Mouse (Mus musculus) midbrain, embryonic 14.5 days (tissue): ENCODE results near the gene Gm5431. TPM values are rescaled to one million over a fixed set of nuclear protein-coding genes. Genes with fewer than 3 reads are reported as not detected.

Source experiments
- ATAC-seq: fragments of 200-750 bp; cut with Nextera tagmentation; 2 replicates; pipeline ENCODE4 v1.8.0; 2017; ENCODE audit warnings: moderate number of reproducible peaks, moderate library complexity; ENCODE audit not compliant: low FRiP score, low TSS enrichment
- DNase-seq: peaks from one replicate; pipeline ENCODE4 v3.0.0-alpha.2; 2015
- H3K27ac ChIP-seq: fragments of 300-500 bp; sonication (generic); replicated peaks from 2 replicates; pipeline ENCODE4 v1.5.1; 2014; ENCODE audit warnings: mild to moderate bottlenecking, low read depth, low read length, moderate library complexity
- H3K27me3 ChIP-seq: fragments of 300-500 bp; sonication (generic); 2 replicates; pipeline ENCODE4 v1.6.1; 2014; ENCODE audit warnings: low read length, control low read depth, mixed read lengths; ENCODE audit not compliant: control insufficient read depth, insufficient read depth
- H3K36me3 ChIP-seq: fragments of 300-500 bp; sonication (generic); 2 replicates; pipeline ENCODE4 v1.6.1; 2014; ENCODE audit warnings: low read length, control low read depth; ENCODE audit not compliant: control insufficient read depth, insufficient read depth
- H3K4me1 ChIP-seq: fragments of 300-500 bp; sonication (generic); 2 replicates; pipeline ENCODE4 v1.6.1; 2014; ENCODE audit warnings: mild to moderate bottlenecking, antibody characterized with exemption, low read length, control low read depth; ENCODE audit not compliant: control insufficient read depth, insufficient read depth
- H3K4me2 ChIP-seq: fragments of 300-500 bp; sonication (generic); 2 replicates; pipeline ENCODE4 v1.6.1; 2014; ENCODE audit warnings: mild to moderate bottlenecking, low read length, moderate library complexity
- H3K4me3 ChIP-seq: fragments of 300-500 bp; sonication (generic); replicated peaks from 2 replicates; pipeline ENCODE4 v1.5.1; 2014; ENCODE audit warnings: low read depth, low read length
- H3K9ac ChIP-seq: fragments of 300-500 bp; sonication (generic); replicated peaks from 2 replicates; pipeline ENCODE4 v1.6.1; 2014; ENCODE audit warnings: mild to moderate bottlenecking, low read length, moderate library complexity
- H3K9me3 ChIP-seq: fragments of 300-500 bp; sonication (generic); 2 replicates; pipeline ENCODE4 v1.6.1; 2016; ENCODE audit warnings: low read length, control low read depth, mixed read lengths; ENCODE audit not compliant: control insufficient read depth
- WGBS: fragments of 180-500 bp; shearing (Covaris S2); extraction: QIAGEN DNeasy Blood & Tissue Kit; methylation state at CpG from one replicate; pipeline ENCODE4 v1.1.7; 2014; 5-methylcytosine and 5-hydroxymethylcytosine counted together
- polyA plus RNA-seq: library from polyadenylated mRNA; unstranded; fragments of >200 nt; fragmentation: Nextera tagmentation; extraction: Ambion mirVana; gene quantifications from 2 replicates; pipeline ENCODE4 v1.2.1, GENCODE M21; 2014

Gm5431 gene
- polyA plus RNA-seq, 1 experiment from 2014 or later: 0.34 TPM

DNA sequence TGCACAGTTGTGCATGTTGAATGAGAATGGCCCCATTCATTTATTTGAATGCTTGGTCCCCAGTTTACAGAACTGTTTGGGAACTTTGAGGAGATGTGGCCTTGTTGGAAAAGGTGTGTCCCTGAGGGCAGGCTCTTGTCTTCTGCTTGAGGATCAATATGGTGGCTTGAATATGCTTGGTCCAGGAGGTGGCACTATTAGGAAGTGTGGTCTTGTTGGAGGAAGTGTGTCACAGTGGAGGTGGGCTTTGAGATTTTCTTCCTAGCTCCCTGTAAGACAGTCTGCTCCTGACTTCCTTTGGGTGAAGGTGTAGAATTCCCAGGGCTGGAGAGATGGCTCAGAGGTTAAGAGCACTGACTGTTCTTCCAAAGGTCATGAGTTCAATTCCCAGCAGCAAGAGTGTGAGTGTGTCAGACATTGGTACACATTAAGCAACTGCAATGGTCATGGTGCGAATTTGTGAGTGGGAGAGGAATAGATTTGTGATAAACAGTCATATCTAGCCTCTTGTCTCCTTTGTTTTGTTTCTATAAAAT is 39.2 kb downstream of the Gm5431 start:
- Histone ChIP-seq H3K9me3 (no peaks in the 10 kb centered on the region), H3K27me3 (peaks cover 5% of the 10 kb centered on the region), H3K36me3 (no peaks in the 10 kb centered on the region), H3K4me3 (no peak overlapping the region), H3K27ac (no peak overlapping the region), H3K9ac (no peak overlapping the region), H3K4me1 (0 out of 2 replicates have a peak, but pooled peaks cover 10% of the 10 kb centered on the region), H3K4me2 (no peak overlapping the region)
- DNase-seq (no peak), ATAC-seq (no peak)
- WGBS: 76% methylated on average over 1 of the region's 1 CpGs

DNA sequence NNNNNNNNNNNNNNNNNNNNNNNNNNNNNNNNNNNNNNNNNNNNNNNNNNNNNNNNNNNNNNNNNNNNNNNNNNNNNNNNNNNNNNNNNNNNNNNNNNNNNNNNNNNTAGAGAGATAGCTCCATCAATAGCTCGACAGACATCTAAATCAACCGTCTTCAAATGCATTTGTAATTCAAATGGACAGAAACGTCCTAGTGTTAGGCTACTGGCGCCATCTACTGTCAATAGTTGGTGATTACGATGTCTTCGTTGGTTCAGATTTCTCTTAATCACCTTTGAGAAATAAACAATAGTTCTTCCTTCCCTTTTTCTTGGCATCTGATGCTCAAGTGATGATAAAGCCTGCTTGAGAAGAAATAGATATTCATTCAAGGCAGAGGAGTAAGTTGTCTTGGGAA is 43.0 kb downstream of the Gm5431 start:
- H3K4me1 ChIP-seq: peaks cover 22% of the 10 kb centered on the region; the same call in 1 of the 2 replicates
- no peak overlapping the region for H3K27ac ChIP-seq
- peaks cover 5% of the 10 kb centered on the region for H3K27me3 ChIP-seq
- ATAC-seq (no peak), DNase-seq (peak; percentile 93)
- H3K9ac ChIP-seq: no peak overlapping the region
- H3K4me3 ChIP-seq: peak overlapping the region; percentile 54; the same call in 1 of the 2 replicates
- WGBS: under 1% methylated on average over 6 of the region's 6 CpGs
- no peaks in the 10 kb centered on the region for H3K9me3 ChIP-seq
- peak overlapping the region; percentile 63 for H3K4me2 ChIP-seq
- H3K36me3 ChIP-seq: no peaks in the 10 kb centered on the region

DNA sequence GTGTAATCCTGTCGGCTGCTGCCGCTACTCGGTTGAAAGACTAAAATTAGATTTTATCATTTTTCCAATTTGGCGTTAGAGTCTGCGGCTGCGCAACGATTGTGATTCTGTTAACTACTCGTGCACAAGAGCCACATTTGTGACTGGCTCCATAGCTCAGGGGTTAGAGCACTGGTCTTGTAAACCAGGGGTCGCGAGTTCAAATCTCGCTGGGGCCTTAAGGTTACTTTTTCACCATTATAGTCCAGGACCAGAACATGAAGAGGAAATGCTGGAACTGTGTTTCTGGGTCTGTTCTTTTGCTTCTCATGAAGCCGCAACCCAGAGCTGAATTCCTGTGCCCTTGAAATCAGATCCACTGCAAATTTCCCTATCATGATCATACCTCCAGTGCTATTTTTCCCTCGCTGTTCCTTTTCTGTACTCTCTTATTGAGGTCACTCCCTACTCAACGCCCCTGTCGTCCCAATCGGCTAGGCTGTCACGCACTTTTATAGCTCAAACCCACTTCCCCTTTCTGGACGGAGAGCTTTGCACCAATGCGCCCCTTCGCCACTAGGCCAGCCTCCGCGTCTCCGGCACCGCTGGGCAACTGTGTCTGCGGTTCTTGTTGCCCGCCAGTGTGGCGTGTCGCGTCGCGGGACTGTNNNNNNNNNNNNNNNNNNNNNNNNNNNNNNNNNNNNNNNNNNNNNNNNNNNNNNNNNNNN is 48.4 kb downstream of the Gm5431 start:
- DNase-seq: peak; percentile 90
- peaks cover 29% of the 10 kb centered on the region for H3K4me1 ChIP-seq
- H3K27me3 ChIP-seq: no peaks in the 10 kb centered on the region
- H3K4me3 ChIP-seq: peak overlapping the region; percentile 54
- peak overlapping the region; percentile 52 for H3K9ac ChIP-seq
- H3K9me3 ChIP-seq: no peaks in the 10 kb centered on the region
- H3K4me2 ChIP-seq: peak overlapping the region; percentile 63
- H3K27ac ChIP-seq: no peak overlapping the region
- under 1% methylated on average over 31 of the region's 31 CpGs for WGBS
- no peaks in the 10 kb centered on the region for H3K36me3 ChIP-seq
- peak; percentile 76 for ATAC-seq

DNA sequence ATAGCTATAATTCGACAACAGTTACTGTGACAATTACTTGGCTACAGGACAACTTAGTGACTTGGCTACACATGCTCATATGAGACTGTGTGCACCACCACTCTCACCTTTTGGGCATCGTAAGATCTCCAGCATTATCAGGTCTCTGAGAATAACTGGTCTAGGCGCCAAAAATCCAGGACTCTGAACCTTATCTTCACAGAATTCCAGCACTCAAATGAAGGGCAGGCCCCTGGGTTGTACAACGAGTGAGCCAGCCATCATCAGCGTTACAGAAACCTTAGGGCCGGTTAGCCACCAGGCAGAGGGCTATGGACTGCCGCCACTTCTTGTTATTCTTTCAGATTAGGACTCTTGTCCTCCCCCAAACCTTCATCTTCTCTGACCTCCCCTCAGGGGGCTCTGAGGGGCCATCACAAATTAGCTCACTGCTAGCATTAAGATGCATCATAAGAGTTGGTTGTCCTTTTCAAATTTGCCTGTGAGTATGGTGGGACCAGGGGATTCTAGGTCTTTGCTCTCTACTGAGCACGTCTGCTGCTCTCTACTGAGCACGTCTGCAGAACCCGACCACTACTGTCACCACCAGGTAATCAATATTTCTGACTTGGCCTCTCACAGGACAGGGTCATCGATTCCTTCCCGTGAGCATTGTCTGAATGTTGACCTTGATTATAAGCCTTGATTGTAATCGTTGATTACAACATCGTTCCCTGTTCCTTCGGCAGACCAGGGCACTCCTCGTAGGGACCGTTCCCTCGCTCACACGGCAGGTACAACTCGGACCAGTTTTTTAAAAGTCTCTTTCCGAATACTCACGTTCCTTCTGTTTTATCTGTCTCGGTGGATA is 49.2 kb downstream of the Gm5431 start:
- no peak for DNase-seq
- Histone ChIP-seq H3K27ac (no peak overlapping the region), H3K9me3 (no peaks in the 10 kb centered on the region), H3K9ac (peak overlapping the region; percentile 52), H3K36me3 (no peaks in the 10 kb centered on the region), H3K4me2 (peak overlapping the region; percentile 63), H3K27me3 (no peaks in the 10 kb centered on the region), H3K4me3 (peak overlapping the region; percentile 54), H3K4me1 (peaks cover 22% of the 10 kb centered on the region)
- peak; percentile 41 for ATAC-seq
- 8% methylated on average over 23 of the region's 23 CpGs for WGBS

DNA sequence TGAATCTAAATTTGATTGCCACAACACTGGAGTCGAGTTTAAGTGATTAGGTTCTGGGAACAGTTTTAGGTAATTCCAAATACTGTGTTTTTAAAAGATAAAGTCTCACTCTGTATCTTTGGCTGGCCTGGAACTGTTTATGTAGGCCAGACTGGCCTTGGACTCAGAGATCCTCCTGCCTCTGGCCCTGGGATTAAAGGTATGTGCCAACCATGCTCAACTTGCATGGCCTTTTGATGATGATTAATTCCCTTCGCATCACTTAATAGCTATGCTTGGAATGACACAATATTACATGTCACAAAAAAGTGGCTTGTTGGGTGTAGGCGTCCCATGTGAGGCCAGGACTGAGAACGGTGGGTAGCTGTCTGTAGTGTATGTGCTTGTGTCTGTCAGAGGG is 49.8 kb downstream of the Gm5431 start:
- WGBS: 81% methylated on average over 4 of the region's 4 CpGs
- Histone ChIP-seq H3K4me3 (no peak overlapping the region; the same call in 1 of the 2 replicates), H3K9ac (no peak overlapping the region), H3K4me1 (peaks cover 22% of the 10 kb centered on the region), H3K4me2 (peak overlapping the region; percentile 63), H3K27me3 (no peaks in the 10 kb centered on the region), H3K36me3 (no peaks in the 10 kb centered on the region), H3K9me3 (no peaks in the 10 kb centered on the region), H3K27ac (no peak overlapping the region)
- DNase-seq (no peak), ATAC-seq (no peak)

DNA sequence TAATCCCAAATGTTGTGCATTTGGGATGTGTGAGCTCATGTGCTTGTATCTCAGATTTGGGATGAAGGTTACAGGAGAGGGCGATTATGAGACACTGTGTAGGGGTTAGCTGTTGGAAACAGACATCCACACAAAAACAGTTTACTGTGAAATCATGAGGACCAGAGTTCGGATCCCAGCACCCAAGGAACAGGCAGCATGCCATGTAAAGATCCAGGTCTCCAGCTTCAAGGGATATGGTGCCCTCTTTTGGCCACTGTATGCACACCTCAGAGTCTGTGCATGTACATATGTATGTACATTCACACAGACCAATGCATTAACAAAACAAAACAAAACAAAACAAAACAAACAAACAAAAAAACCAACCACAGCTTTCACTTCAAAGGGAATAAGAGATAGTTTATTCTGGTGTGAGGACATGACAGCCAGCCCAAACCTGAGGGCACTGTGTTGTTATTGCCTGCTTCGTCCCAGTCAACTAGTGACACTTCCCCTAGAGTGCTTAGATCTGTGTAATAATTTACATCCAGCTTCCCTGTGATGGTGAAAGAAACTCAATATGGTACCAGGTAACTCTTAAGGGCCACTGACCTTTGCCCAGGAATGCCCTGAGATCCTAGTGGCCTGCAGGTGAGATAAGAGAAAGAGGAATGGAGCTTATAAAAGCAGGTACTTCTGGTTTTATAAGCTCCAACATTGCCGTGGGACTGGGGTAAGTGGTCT is 50.6 kb downstream of the Gm5431 start:
- no peak for DNase-seq

DNA sequence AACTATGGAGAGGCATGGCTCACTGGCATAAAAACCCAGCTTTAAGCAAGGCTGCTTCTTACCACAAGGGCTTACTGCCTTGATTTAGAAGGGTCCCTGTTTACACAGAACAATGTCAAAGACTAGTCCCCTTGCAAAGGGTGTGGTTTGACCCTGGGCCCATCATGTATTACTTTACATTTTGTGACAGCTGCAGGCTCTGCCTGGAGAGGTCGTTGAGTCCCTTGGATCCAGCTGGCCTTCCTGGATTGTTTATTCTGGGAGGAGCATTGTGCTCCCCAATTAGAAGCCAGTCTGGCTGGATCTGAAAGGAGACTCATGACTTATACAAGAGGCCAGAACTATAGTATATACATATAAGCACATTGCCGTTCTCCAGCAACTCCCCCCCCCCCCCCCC is 51.8 kb downstream of the Gm5431 start:
- no peak overlapping the region for H3K9ac ChIP-seq
- H3K9me3 ChIP-seq: no peaks in the 10 kb centered on the region
- peaks cover 22% of the 10 kb centered on the region for H3K4me1 ChIP-seq
- H3K27me3 ChIP-seq: no peaks in the 10 kb centered on the region
- 46% methylated on average over 2 of the region's 2 CpGs for WGBS
- H3K4me2 ChIP-seq: no peak overlapping the region
- H3K36me3 ChIP-seq: no peaks in the 10 kb centered on the region
- no peak for DNase-seq
- H3K4me3 ChIP-seq: no peak overlapping the region
- ATAC-seq: no peak
- H3K27ac ChIP-seq: no peak overlapping the region

More for the DNA sequence above, 50.6 kb downstream of the Gm5431 start:
- 85% methylated on average over 4 of the region's 4 CpGs for WGBS
- no peaks in the 10 kb centered on the region for H3K9me3 ChIP-seq
- H3K4me3 ChIP-seq: no peak overlapping the region
- no peak overlapping the region for H3K27ac ChIP-seq
- H3K36me3 ChIP-seq: no peaks in the 10 kb centered on the region
- ATAC-seq: no peak
- no peak overlapping the region for H3K4me2 ChIP-seq
- peaks cover 22% of the 10 kb centered on the region for H3K4me1 ChIP-seq
- no peaks in the 10 kb centered on the region for H3K27me3 ChIP-seq
- H3K9ac ChIP-seq: no peak overlapping the region

DNA sequence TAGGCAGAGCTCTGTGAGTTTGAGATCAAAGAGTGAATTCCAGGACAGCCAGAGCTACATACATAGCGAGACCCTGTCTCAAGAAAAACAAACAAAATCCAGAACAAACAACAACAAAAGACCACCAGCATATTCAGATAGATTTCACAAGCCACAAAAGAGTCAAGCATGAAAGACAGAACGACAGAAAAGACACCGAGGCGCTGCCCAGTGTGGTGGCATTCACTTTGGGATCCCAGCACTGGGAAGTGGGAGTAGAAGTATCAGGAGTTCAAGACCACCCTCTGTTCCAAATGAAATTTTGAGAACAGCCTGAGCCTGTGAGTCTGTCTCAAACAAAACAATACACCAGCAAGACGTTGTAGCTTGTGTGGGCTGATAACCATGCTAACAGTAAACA is 55.1 kb downstream of the Gm5431 start:
- H3K4me3 ChIP-seq: no peak overlapping the region

More for the DNA sequence above, 55.1 kb downstream of the Gm5431 start:
- H3K9me3 ChIP-seq: no peaks in the 10 kb centered on the region
- H3K27ac ChIP-seq: no peak overlapping the region
- H3K4me2 ChIP-seq: no peak overlapping the region
- no peaks in the 10 kb centered on the region for H3K27me3 ChIP-seq
- H3K4me1 ChIP-seq: no peaks in the 10 kb centered on the region
- H3K36me3 ChIP-seq: no peaks in the 10 kb centered on the region
- no peak overlapping the region for H3K9ac ChIP-seq
- no peak for ATAC-seq
- 66% methylated on average over 5 of the region's 5 CpGs for WGBS
- no peak for DNase-seq
